Mouse (Mus musculus) liver, adult 2 months (tissue): ENCODE results near the gene Senp2.

Source experiments
- CTCF ChIP-seq: fragments of 200-500 bp; IDR thresholded peaks from 2 replicates; pipeline ENCODE4 v1.5.1; 2011; ENCODE audit warnings: low read depth, low read length, control low read depth
- POLR2A ChIP-seq: fragments of 200-500 bp; IDR thresholded peaks from 2 replicates; pipeline ENCODE4 v1.6.1; 2011; ENCODE audit warnings: low read length, control low read depth; ENCODE audit not compliant: insufficient read depth; ENCODE audit errors: extremely low read depth

DNA sequence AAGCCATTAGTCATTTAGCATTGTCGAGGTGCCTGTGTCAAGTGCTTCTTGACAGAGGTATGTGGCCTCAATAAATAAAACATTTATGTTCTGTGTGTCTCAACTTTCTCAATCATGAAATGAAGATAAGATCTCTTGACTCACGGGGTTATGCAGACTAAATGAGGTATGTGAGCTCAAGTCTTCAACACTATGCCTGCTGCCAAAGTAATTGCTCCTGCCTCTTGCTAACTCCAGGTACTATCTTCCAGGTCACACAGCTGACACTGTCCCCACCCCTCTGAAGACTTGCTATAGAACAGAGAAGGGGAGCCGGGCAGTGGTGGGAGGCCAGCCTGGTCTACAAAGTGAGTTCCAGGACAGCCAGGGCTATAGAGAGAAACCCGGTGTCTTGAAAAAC, 12.9 kb upstream of the Senp2 start:
- TF ChIP-seq CTCF (no peak), POLR2A (no peak)
